Mouse (Mus musculus) embryonic facial prominence, embryonic 15.5 days (tissue): ENCODE results near the gene Zfp970. TPM values are rescaled to one million over a fixed set of nuclear protein-coding genes. Genes with fewer than 3 reads are reported as not detected.
"Not testable (repeated sequence)": the region's sequence is repeated elsewhere in the genome, so short reads cannot be mapped to it uniquely, and the experiment has no call there.

Source experiments
- ATAC-seq: fragments of 200-750 bp; cut with Nextera tagmentation; 2 replicates; pipeline ENCODE4 v1.8.0; 2017; ENCODE audit warnings: low read depth, moderate TSS enrichment; ENCODE audit not compliant: insufficient number of reproducible peaks, low FRiP score, low TSS enrichment
- H3K27ac ChIP-seq: fragments of 300-500 bp; sonication (generic); replicated peaks from 2 replicates; pipeline ENCODE4 v1.5.1; 2015; ENCODE audit warnings: mild to moderate bottlenecking, inconsistent platforms
- H3K27me3 ChIP-seq: fragments of 300-500 bp; sonication (generic); 2 replicates; pipeline ENCODE4 v1.6.1; 2015; ENCODE audit warnings: inconsistent platforms
- H3K36me3 ChIP-seq: fragments of 300-500 bp; sonication (generic); 2 replicates; pipeline ENCODE4 v1.6.1; 2015; ENCODE audit warnings: mild to moderate bottlenecking, inconsistent platforms
- H3K4me1 ChIP-seq: fragments of 300-500 bp; sonication (generic); 2 replicates; pipeline ENCODE4 v1.6.1; 2015; ENCODE audit warnings: inconsistent platforms
- H3K4me2 ChIP-seq: fragments of 300-500 bp; sonication (generic); replicated peaks from 2 replicates; pipeline ENCODE4 v1.6.1; 2015; ENCODE audit warnings: mild to moderate bottlenecking, inconsistent platforms
- H3K4me3 ChIP-seq: fragments of 300-500 bp; sonication (generic); replicated peaks from 2 replicates; pipeline ENCODE4 v1.5.1; 2015; ENCODE audit warnings: mild to moderate bottlenecking, inconsistent platforms
- H3K9ac ChIP-seq: fragments of 300-500 bp; sonication (generic); 2 replicates; pipeline ENCODE4 v1.6.1; 2015; ENCODE audit warnings: inconsistent platforms
- H3K9me3 ChIP-seq: fragments of 300-500 bp; sonication (generic); replicated peaks from 2 replicates; pipeline ENCODE4 v1.6.1; 2016; ENCODE audit warnings: inconsistent platforms
- WGBS: fragments of 180-500 bp; shearing (Covaris S2); methylation state at CpG from one replicate; pipeline ENCODE4 v1.1.7; 2015; 5-methylcytosine and 5-hydroxymethylcytosine counted together
- polyA plus RNA-seq: library from polyadenylated mRNA; unstranded; fragments of >200 nt; fragmentation: Nextera tagmentation; extraction: Ambion mirVana; gene quantifications from 2 replicates; pipeline ENCODE4 v1.2.1, GENCODE M21; 2015

Gene Zfp970
- polyA plus RNA-seq, 1 experiment from 2014 or later = 11.8 TPM

DNA sequence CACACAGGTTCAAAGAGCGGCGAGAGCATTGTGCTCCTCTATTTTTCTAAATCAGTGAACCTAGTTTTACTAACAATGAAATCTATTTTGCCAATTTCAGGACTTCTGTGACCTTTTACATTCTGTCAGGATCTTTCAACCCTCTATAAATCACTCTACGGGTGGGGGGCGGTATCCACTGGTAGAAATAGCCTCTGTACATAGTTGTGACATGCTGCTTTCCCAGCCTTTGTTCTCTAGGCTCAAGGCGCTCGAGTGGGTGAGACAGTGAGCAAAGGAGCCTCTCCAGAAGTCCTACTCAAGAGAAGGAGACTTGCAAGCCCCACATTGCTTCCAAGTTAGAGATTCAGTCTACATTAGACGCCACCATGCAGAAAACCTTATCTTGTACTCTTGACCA is 53.8 kb downstream of the Zfp970 start:
- not testable (repeated sequence) for H3K4me2 ChIP-seq, ATAC-seq

DNA sequence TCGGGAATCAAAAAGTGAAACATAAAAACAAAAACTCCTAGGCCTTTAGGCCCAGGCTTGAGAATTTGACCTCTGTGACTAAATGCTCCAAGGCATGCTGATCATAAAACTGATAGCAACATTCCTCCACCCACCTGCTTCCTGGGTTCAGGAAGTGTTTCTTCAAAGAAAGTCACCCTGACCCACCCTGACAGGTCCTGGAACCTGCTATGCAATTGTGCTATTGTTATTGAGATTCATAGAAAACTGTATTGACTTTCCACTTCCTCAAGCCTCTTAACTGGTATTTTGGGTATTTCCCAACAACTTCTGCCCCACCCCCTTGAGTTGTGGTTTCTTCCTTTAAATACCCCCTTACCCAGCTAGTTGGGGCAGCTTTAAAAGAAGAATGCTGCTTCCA is 54.4 kb downstream of the Zfp970 start:
- not testable (repeated sequence) for H3K4me2 ChIP-seq, H3K9me3 ChIP-seq, H3K4me3 ChIP-seq, ATAC-seq, H3K36me3 ChIP-seq, H3K27ac ChIP-seq, H3K9ac ChIP-seq, H3K27me3 ChIP-seq, H3K4me1 ChIP-seq
- WGBS = 82% methylated on average over 1 of the region's 1 CpGs

More for the DNA sequence above, 53.8 kb downstream of the Zfp970 start:
- H3K9ac ChIP-seq, H3K27ac ChIP-seq, H3K27me3 ChIP-seq, H3K9me3 ChIP-seq, H3K36me3 ChIP-seq, H3K4me3 ChIP-seq, H3K4me1 ChIP-seq: not testable (repeated sequence)
- 89% methylated on average over 7 of the region's 7 CpGs for WGBS

- H3K4me2 ChIP-seq = no peak overlapping the region
- no peak overlapping the region for H3K9ac ChIP-seq
- no peaks in the 10 kb centered on the region for H3K27me3 ChIP-seq
- no peaks in the 10 kb centered on the region; the same call in 1 of the 2 replicates for H3K9me3 ChIP-seq
- no peak overlapping the region for H3K27ac ChIP-seq
- H3K36me3 ChIP-seq = no peaks in the 10 kb centered on the region
- WGBS = 78% methylated on average over 8 of the region's 8 CpGs
- H3K4me1 ChIP-seq = no peaks in the 10 kb centered on the region
- ATAC-seq = no peak
- H3K4me3 ChIP-seq = no peak overlapping the region
These were observed 55.5 kb downstream of the Zfp970 start for GRCm38 (mm10) chr2:177520035-177520434.

DNA sequence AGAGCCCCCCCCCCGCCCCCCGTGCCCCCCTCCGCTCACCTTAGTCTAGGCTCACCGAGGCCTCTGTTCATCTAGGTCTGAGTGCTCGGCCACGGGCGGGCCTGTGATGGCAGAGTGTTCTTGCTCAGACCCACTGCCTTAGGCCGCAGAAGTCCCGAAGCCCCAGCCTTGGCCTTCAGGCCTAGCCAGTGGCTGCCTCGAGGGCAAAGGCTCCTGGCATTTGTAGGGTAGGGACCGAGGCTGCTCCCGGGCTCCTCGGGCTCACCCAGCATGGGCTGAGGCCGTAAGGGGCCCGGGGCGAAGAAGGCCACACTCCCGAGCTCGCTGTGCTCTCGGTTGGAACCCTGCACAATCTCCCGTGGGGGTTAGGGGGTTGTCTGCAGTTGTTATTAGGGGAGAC is 58.5 kb downstream of the Zfp970 start:
- 87% methylated on average over 20 of the region's 20 CpGs for WGBS
- ATAC-seq = no peak
- Histone ChIP-seq H3K4me3 (no peak overlapping the region), H3K4me2 (no peak overlapping the region), H3K9ac (no peak overlapping the region), H3K4me1 (no peaks in the 10 kb centered on the region), H3K27ac (no peak overlapping the region), H3K27me3 (no peaks in the 10 kb centered on the region), H3K9me3 (no peaks in the 10 kb centered on the region; the same call in 1 of the 2 replicates), H3K36me3 (no peaks in the 10 kb centered on the region)

- WGBS = 86% methylated on average over 6 of the region's 6 CpGs
- not testable (repeated sequence) for H3K4me2 ChIP-seq, H3K27me3 ChIP-seq, H3K9ac ChIP-seq, H3K9me3 ChIP-seq, ATAC-seq, H3K4me3 ChIP-seq, H3K27ac ChIP-seq, H3K36me3 ChIP-seq, H3K4me1 ChIP-seq
These were observed 59.1 kb downstream of the Zfp970 start for GRCm38 (mm10) chr2:177523674-177524073.

DNA sequence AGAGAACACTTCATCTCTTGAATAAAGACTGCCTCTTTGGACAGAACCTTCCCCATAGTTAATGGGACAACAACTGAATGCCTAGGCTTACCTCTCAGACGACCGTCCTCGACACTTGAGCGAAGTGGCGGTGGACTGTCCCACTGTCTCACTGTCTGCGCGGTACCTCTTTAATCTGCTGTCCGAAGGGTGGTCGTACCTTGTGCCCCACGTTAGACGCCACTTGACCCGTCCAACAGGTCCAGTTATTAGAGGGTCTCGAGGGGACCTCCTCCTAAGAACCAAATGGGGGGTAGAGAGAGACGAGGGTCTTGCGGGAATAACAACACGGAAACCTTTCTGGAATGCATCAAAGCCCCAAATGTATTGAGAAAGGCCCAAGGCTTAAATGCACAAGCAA is 59.6 kb downstream of the Zfp970 start:
- not testable (repeated sequence) for H3K9me3 ChIP-seq, H3K4me3 ChIP-seq, H3K4me2 ChIP-seq, ATAC-seq, H3K27me3 ChIP-seq, H3K4me1 ChIP-seq, H3K9ac ChIP-seq, H3K36me3 ChIP-seq, H3K27ac ChIP-seq
- 93% methylated on average over 16 of the region's 16 CpGs for WGBS

Other genes with a start within 250 kb of the Zfp970 start
- not detected in 2 replicates for gene Gm14409, start 197.7 kb upstream of the Zfp970 start, polyA plus RNA-seq
- gene Gm14412, start 140.4 kb upstream of the Zfp970 start, polyA plus RNA-seq = 0.17 and 0.51 TPM in 2 replicates
- 7.3 and 8.7 TPM in 2 replicates for gene Gm14418, start 66.4 kb upstream of the Zfp970 start, polyA plus RNA-seq
- 4.9 and 5.3 TPM in 2 replicates for gene Gm14403, start 33.5 kb downstream of the Zfp970 start, polyA plus RNA-seq
- gene Gm14406, start 113.5 kb downstream of the Zfp970 start, polyA plus RNA-seq = not detected in 2 replicates